Mouse (Mus musculus) testis, adult 2 months (tissue): ENCODE results near the gene Npepps. TPM values are rescaled to one million over a fixed set of nuclear protein-coding genes. Genes with fewer than 3 reads are reported as not detected.
A peak's percentile ranks its signal among the peaks of the same experiment; 100 is the strongest.
"Not testable (repeated sequence)": the region's sequence is repeated elsewhere in the genome, so short reads cannot be mapped to it uniquely, and the experiment has no call there.

ENCODE experiments used
- H3K27ac ChIP-seq: fragments of 200-500 bp; 2 replicates; pipeline ENCODE4 v1.5.1; 2012; ENCODE audit warnings: low read depth, low read length; ENCODE audit not compliant: control insufficient read depth, insufficient read depth
- H3K27me3 ChIP-seq: fragments of 200-500 bp; 2 replicates; pipeline ENCODE4 v1.6.1; 2012; ENCODE audit warnings: mild to moderate bottlenecking, low read length, moderate library complexity; ENCODE audit not compliant: control insufficient read depth, insufficient read depth
- H3K36me3 ChIP-seq: fragments of 200-500 bp; 2 replicates; pipeline ENCODE4 v1.6.1; 2012; ENCODE audit warnings: mild to moderate bottlenecking, low read length; ENCODE audit not compliant: control insufficient read depth, insufficient read depth
- H3K4me1 ChIP-seq: fragments of 200-500 bp; 2 replicates; pipeline ENCODE4 v1.6.1; 2012; ENCODE audit warnings: low read length; ENCODE audit not compliant: control insufficient read depth, insufficient read depth
- H3K4me3 ChIP-seq: fragments of 200-500 bp; 2 replicates; pipeline ENCODE4 v1.5.1; 2012; ENCODE audit warnings: low read depth, mild to moderate bottlenecking, low read length, moderate library complexity, mixed read lengths; ENCODE audit not compliant: control insufficient read depth
- CTCF ChIP-seq: fragments of 200-500 bp; IDR thresholded peaks from 2 replicates; pipeline ENCODE4 v1.5.1; 2012; ENCODE audit warnings: low read depth, mild to moderate bottlenecking, inconsistent platforms, low read length, moderate library complexity; ENCODE audit not compliant: control insufficient read depth, insufficient read depth, insufficient replicate concordance
- POLR2A ChIP-seq: fragments of 200-500 bp; IDR thresholded peaks from 2 replicates; pipeline ENCODE4 v1.6.1; 2012; ENCODE audit warnings: low read depth, mild to moderate bottlenecking, inconsistent platforms, low read length, moderate library complexity; ENCODE audit not compliant: control insufficient read depth
- polyA plus RNA-seq: library from polyadenylated mRNA; depleted of rRNA; stranded (reverse); fragments of >200 nt; gene quantifications from 2 replicates; pipeline ENCODE4 v1.2.3, GENCODE M21; 2012; rRNA removed

The Npepps gene
- polyA plus RNA-seq: 43.5 and 50.1 TPM in 2 replicates

DNA sequence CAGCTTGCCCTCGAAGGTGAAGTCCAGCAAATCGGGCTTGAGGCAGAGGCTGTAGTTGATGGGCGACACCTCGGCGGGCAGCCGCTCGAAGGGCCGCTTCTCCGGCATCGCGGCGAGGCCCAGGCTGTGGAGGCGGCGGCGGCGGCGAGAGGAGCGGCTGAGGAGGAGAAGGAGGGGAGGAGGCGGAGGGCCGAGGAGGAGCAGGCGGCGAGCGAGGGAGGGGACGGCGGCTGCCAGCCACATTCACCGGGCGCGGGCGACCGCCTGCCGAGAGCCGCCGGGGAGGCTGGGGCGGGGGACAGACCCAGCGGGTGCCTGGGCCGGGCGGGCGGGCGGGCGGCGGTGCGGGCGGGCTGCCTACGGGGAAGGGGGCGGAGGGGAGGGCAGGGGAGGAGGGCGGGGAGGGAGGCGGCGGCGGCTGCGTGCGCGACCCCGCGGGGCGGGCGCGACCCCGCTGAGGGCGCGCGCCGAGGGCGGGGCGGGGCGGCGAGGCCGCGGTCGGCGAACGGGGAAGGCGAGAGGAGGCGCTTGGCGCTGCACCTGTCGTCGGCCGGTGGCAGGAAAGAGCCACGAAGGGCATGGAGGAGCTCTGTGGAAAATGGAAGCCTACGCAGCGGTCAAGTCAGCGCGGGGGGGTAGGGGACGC lies at the start of gene Npepps:
TSS of gene Npepps (minus strand) at position 423 of the 646 bp plus-strand sequence.
- H3K27me3 ChIP-seq: no peaks in the 10 kb centered on the region
- no peaks in the 10 kb centered on the region for H3K36me3 ChIP-seq
- H3K4me3 ChIP-seq: peak within 1 kb of the TSS; percentile 100
- peak within 1 kb of the TSS; percentile 99 for H3K27ac ChIP-seq
- TF ChIP-seq CTCF (no peak), POLR2A (peak; percentile 79)
- H3K4me1 ChIP-seq: peaks cover 12% of the 10 kb centered on the region

DNA sequence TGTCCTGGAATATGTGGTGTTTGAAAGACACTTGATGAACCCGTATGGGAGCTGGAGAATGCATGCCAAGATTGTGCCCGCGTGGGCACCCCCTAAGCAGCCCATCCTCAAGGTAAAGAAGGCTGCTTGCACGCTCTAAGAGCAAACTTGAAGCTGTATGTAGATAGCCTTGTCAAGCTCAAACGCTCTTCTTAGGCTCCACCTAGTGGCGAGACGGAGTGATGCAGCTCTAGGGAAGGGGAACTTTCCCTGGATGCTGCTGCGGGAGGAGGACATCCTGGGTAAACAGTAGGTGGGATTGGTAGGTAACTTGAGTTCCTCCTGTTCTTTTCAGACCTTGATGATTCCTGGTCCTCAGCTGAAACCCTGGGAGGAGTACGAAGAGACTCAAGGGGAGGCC lies 47.7 kb upstream of the Npepps start:
- Histone ChIP-seq H3K4me1 (peaks cover 4% of the 10 kb centered on the region), H3K36me3 (no peaks in the 10 kb centered on the region; the same call in 1 of the 2 replicates), H3K27me3 (no peaks in the 10 kb centered on the region), H3K27ac (no peak overlapping the region), H3K4me3 (no peak overlapping the region)
- TF ChIP-seq POLR2A: no peak
- TF ChIP-seq CTCF: peak; percentile 82; the same call in 1 of the 2 replicates

- TF ChIP-seq CTCF: no peak
- no peak for TF ChIP-seq POLR2A
- H3K27ac ChIP-seq: no peak overlapping the region
- no peak overlapping the region for H3K4me3 ChIP-seq
- H3K4me1 ChIP-seq: no peaks in the 10 kb centered on the region
- no peaks in the 10 kb centered on the region for H3K27me3 ChIP-seq
- H3K36me3 ChIP-seq: no peaks in the 10 kb centered on the region; the same call in 1 of the 2 replicates
Measured at GRCm38 (mm10) chr11:97325224-97325623, 44.8 kb upstream of the Npepps start.

GRCm38 (mm10) chr11:97321894-97322600 lies 41.6 kb upstream of the Npepps start:
- not testable (repeated sequence) for H3K36me3 ChIP-seq, H3K4me1 ChIP-seq, H3K27ac ChIP-seq, H3K27me3 ChIP-seq, H3K4me3 ChIP-seq

DNA sequence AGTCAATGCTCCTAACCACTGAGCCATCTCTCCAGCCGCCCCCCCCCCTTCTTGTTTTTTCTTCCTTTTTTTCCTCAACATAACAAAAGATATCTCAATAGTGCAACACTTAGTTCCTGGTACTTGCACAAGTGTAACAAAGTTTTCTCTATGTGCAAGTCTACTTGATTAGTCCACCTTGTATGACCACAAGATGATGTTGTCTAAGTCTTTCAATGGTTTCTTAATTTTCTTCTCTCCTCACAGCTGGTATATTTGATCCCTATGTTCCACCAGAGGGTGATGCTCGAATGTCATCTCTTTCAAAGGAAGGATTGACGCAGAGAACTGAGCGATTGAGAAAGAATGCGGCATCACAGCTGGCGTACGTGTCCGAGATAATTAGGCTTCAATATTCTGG lies 40.8 kb upstream of the Npepps start:
- H3K36me3 ChIP-seq: no peaks in the 10 kb centered on the region; the same call in 1 of the 2 replicates
- TF ChIP-seq POLR2A (no peak), CTCF (no peak)
- H3K4me1 ChIP-seq: no peaks in the 10 kb centered on the region
- no peaks in the 10 kb centered on the region for H3K27me3 ChIP-seq
- H3K27ac ChIP-seq: no peak overlapping the region
- no peak overlapping the region for H3K4me3 ChIP-seq

DNA sequence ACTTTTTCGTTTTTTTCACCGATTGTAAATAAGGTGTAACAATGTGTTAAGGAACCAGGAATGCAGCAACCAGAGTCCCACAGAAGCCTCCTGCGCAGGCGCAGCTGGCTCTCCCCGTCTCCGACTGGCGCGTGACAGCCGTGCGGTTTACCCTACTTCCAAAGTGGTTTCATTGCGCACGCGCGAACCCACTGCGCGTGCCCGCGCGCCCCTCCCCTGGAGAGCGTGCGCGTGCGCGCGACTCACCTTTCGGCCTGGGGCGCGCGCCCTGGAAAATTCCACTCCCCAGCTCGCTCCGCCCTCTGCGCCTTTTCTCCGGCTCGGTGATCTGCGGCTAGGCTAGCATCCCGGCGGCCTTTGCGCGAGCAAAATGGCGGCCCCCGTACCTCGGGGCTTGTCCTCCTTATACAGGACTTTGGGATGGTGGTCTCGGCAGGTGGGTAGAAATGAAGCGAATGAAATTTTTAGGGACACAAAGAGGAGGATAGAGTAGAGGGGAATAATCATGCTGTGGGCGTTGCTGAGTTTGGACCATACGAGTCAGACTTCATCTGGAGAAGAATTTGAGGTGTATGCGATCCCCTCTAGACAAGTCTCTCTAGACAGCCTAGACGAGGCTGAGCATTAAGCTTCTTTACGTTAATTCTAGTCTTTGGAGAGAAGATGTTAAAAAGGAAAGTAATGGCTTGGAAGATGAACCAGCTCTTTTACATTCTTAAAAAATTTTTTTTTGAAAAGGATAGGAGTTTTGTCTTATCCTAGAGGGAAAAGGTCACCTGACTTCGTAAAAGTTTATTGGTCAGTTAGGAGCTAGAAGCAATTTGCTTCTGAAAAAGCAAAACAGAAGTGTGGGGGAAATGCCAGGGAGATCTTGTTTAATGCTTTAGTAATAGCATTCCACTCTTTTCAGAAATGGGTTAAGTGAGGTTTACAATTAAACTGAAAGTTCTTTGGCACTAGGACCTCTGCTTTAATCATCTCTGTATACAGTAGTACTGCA lies 35.4 kb upstream of the Npepps start, which contains the start of gene Mrpl45:
TSS of gene Mrpl45 (plus strand) at position 213 of the 1,000 bp plus-strand sequence.
- peak within 1 kb of the TSS; percentile 79 for H3K27ac ChIP-seq
- H3K27me3 ChIP-seq: no peaks in the 10 kb centered on the region; the same call in 1 of the 2 replicates
- H3K4me1 ChIP-seq: no peaks in the 10 kb centered on the region; the same call in none of the 2 replicates
- peak within 1 kb of the TSS; percentile 90 for H3K4me3 ChIP-seq
- peak; percentile 88 for TF ChIP-seq POLR2A
- TF ChIP-seq CTCF: no peak
- no peaks in the 10 kb centered on the region for H3K36me3 ChIP-seq
